Mouse (Mus musculus) lung, adult 2 months (tissue): ENCODE results near the gene Slit3.

Source experiments
- CTCF ChIP-seq: fragments of 200-500 bp; IDR thresholded peaks from 2 replicates; pipeline ENCODE4 v1.5.1; 2011; ENCODE audit warnings: mild to moderate bottlenecking, low read length, control low read depth; ENCODE audit not compliant: insufficient read depth
- POLR2A ChIP-seq: fragments of 200-500 bp; IDR thresholded peaks from 2 replicates; pipeline ENCODE4 v1.6.1; 2011; ENCODE audit warnings: low read depth, mild to moderate bottlenecking, control low read depth, low read length, borderline replicate concordance; ENCODE audit errors: extremely low read depth

- no peak for TF ChIP-seq CTCF
- no peak for TF ChIP-seq POLR2A
Measured at GRCm38 (mm10) chr11:35454781-35455180, 333.8 kb downstream of the Slit3 start.
